Mouse (Mus musculus): ENCODE measurements around the gene Arhgap8. TPM values are rescaled to one million over a fixed set of nuclear protein-coding genes. Genes with fewer than 3 reads are reported as not detected.

Gene Arhgap8
- polyA plus RNA-seq (2011; ENCODE audit: insufficient read depth, insufficient read length, low replicate concordance, missing spikeins), result not detected in 2 replicates

- TF ChIP-seq POLR2A (IDR thresholded peaks at IDR 0.05; ENCODE audit: borderline replicate concordance, control insufficient read depth, low read depth, low read length) (no peak), CTCF (IDR thresholded peaks at IDR 0.05; ENCODE audit: control insufficient read depth, insufficient read depth, low read length) (no peak)
- WGBS, result 3% methylated on average over 24 of the region's 24 CpGs
- Histone ChIP-seq H3K4me3 (replicated peaks; ENCODE audit: control insufficient read depth, low read depth, low read length) (no peak within 1 kb of the TSS), H3K4me1 (ENCODE audit: control insufficient read depth, insufficient read depth, low read length) (no peaks in the 10 kb centered on the region), H3K27ac (ENCODE audit: control insufficient read depth, insufficient read depth, low read depth, low read length, poor library complexity) (no peak within 1 kb of the TSS)
Observed at GRCm38 (mm10) chr15:84719791-84720190, at the start of gene Arhgap8. Arhgap8 (plus strand) TSS chr15:84720052.

- H3K27ac ChIP-seq (ENCODE audit: control insufficient read depth, insufficient read depth, low read depth, low read length, poor library complexity), result no peak overlapping the region
- H3K4me1 ChIP-seq (ENCODE audit: control insufficient read depth, insufficient read depth, low read length), result no peaks in the 10 kb centered on the region
- H3K4me3 ChIP-seq (replicated peaks; ENCODE audit: control insufficient read depth, low read depth, low read length), result no peak overlapping the region
- WGBS, result 85% methylated on average over 4 of the region's 4 CpGs
- TF ChIP-seq CTCF (IDR thresholded peaks at IDR 0.05; ENCODE audit: control insufficient read depth, insufficient read depth, low read length) (no peak), POLR2A (IDR thresholded peaks at IDR 0.05; ENCODE audit: borderline replicate concordance, control insufficient read depth, low read depth, low read length) (no peak)
Observed at GRCm38 (mm10) chr15:84670657-84671055, 49.2 kb upstream of the Arhgap8 start.

GRCm38 (mm10) chr15:84671401-84672307 lies 48.2 kb upstream of the Arhgap8 start:
- 48% methylated on average over 9 of the region's 9 CpGs for WGBS
- no peak overlapping the region for H3K4me3 ChIP-seq (replicated peaks; ENCODE audit: control insufficient read depth, low read depth, low read length)
- TF ChIP-seq CTCF (IDR thresholded peaks at IDR 0.05; ENCODE audit: control insufficient read depth, insufficient read depth, low read length) (peak; percentile 50), POLR2A (IDR thresholded peaks at IDR 0.05; ENCODE audit: borderline replicate concordance, control insufficient read depth, low read depth, low read length) (no peak)

GRCm38 (mm10) chr15:84672308-84672615 lies 47.6 kb upstream of the Arhgap8 start:
- Histone ChIP-seq H3K4me3 (replicated peaks; ENCODE audit: control insufficient read depth, low read depth, low read length) (no peak overlapping the region), H3K27ac (ENCODE audit: control insufficient read depth, insufficient read depth, low read depth, low read length, poor library complexity) (no peak overlapping the region), H3K4me1 (ENCODE audit: control insufficient read depth, insufficient read depth, low read length) (no peaks in the 10 kb centered on the region)
- 73% methylated on average over 4 of the region's 4 CpGs for WGBS
- TF ChIP-seq POLR2A (IDR thresholded peaks at IDR 0.05; ENCODE audit: borderline replicate concordance, control insufficient read depth, low read depth, low read length) (no peak), CTCF (IDR thresholded peaks at IDR 0.05; ENCODE audit: control insufficient read depth, insufficient read depth, low read length) (no peak)

More at GRCm38 (mm10) chr15:84671401-84672307, 48.2 kb upstream of the Arhgap8 start:
- H3K27ac ChIP-seq (ENCODE audit: control insufficient read depth, insufficient read depth, low read depth, low read length, poor library complexity), result no peak overlapping the region
- no peaks in the 10 kb centered on the region for H3K4me1 ChIP-seq (ENCODE audit: control insufficient read depth, insufficient read depth, low read length)

- Histone ChIP-seq H3K4me3 (replicated peaks; ENCODE audit: control insufficient read depth, low read depth, low read length) (no peak overlapping the region), H3K27ac (ENCODE audit: control insufficient read depth, insufficient read depth, low read depth, low read length, poor library complexity) (no peak overlapping the region), H3K4me1 (ENCODE audit: control insufficient read depth, insufficient read depth, low read length) (no peaks in the 10 kb centered on the region)
- WGBS, result 72% methylated on average over 3 of the region's 3 CpGs
- TF ChIP-seq CTCF (IDR thresholded peaks at IDR 0.05; ENCODE audit: control insufficient read depth, insufficient read depth, low read length), result no peak
- TF ChIP-seq POLR2A (IDR thresholded peaks at IDR 0.05; ENCODE audit: borderline replicate concordance, control insufficient read depth, low read depth, low read length), result no peak
Observed at GRCm38 (mm10) chr15:84672616-84673015, 47.2 kb upstream of the Arhgap8 start.

- WGBS, result 78% methylated on average over 11 of the region's 11 CpGs
- Histone ChIP-seq H3K27ac (ENCODE audit: control insufficient read depth, insufficient read depth, low read depth, low read length, poor library complexity) (no peak overlapping the region), H3K4me1 (ENCODE audit: control insufficient read depth, insufficient read depth, low read length) (no peaks in the 10 kb centered on the region), H3K4me3 (replicated peaks; ENCODE audit: control insufficient read depth, low read depth, low read length) (no peak overlapping the region)
- TF ChIP-seq POLR2A (IDR thresholded peaks at IDR 0.05; ENCODE audit: borderline replicate concordance, control insufficient read depth, low read depth, low read length) (no peak), CTCF (IDR thresholded peaks at IDR 0.05; ENCODE audit: control insufficient read depth, insufficient read depth, low read length) (no peak)
Observed at GRCm38 (mm10) chr15:84674329-84675067, 45.4 kb upstream of the Arhgap8 start.

- no peaks in the 10 kb centered on the region for H3K4me1 ChIP-seq (ENCODE audit: control insufficient read depth, insufficient read depth, low read length)
- no peak overlapping the region for H3K27ac ChIP-seq (ENCODE audit: control insufficient read depth, insufficient read depth, low read depth, low read length, poor library complexity)
- 59% methylated on average over 8 of the region's 8 CpGs for WGBS
- TF ChIP-seq CTCF (IDR thresholded peaks at IDR 0.05; ENCODE audit: control insufficient read depth, insufficient read depth, low read length) (no peak), POLR2A (IDR thresholded peaks at IDR 0.05; ENCODE audit: borderline replicate concordance, control insufficient read depth, low read depth, low read length) (no peak)
- no peak overlapping the region for H3K4me3 ChIP-seq (replicated peaks; ENCODE audit: control insufficient read depth, low read depth, low read length)
Observed at GRCm38 (mm10) chr15:84675317-84675716, 44.5 kb upstream of the Arhgap8 start.

GRCm38 (mm10) chr15:84677943-84678342 lies 41.9 kb upstream of the Arhgap8 start:
- Histone ChIP-seq H3K4me3 (replicated peaks; ENCODE audit: control insufficient read depth, low read depth, low read length) (no peak overlapping the region), H3K4me1 (ENCODE audit: control insufficient read depth, insufficient read depth, low read length) (no peaks in the 10 kb centered on the region), H3K27ac (ENCODE audit: control insufficient read depth, insufficient read depth, low read depth, low read length, poor library complexity) (no peak overlapping the region)
- no peak for TF ChIP-seq POLR2A (IDR thresholded peaks at IDR 0.05; ENCODE audit: borderline replicate concordance, control insufficient read depth, low read depth, low read length)
- TF ChIP-seq CTCF (IDR thresholded peaks at IDR 0.05; ENCODE audit: control insufficient read depth, insufficient read depth, low read length), result no peak
- 30% methylated on average over 11 of the region's 11 CpGs for WGBS
